23 mouse cellular contexts compared by ENCODE assay signal in genomic region chrX:9413889-9414288, GRCm38 (mm10).
DNase-seq lines count a peak whose midpoint lies in the region; ATAC-seq and TF ChIP-seq lines count a peak whose summit lies in the region.
"Had no signal": no experiment of that assay in that cellular context is flagged by ENCODE, and none has a peak within 500 bp of the region (broad histone marks: within the 10 kb centered on the region; RNA-seq: fewer than 3 reads in every experiment).

No protein-coding gene starts in this region.

- no peak for ATAC-seq in hindbrain, postnatal 0 days
- no peak for ATAC-seq in hindbrain, embryonic 14.5 days (ENCODE audit: low FRiP score)
- no peak for ATAC-seq in liver, postnatal 0 days
- no peak for ATAC-seq in liver, embryonic 11.5 days (replicated peaks; ENCODE audit: low FRiP score)
- no peak for ATAC-seq in stomach, postnatal 0 days (ENCODE audit: low FRiP score, low TSS enrichment)
- ATAC-seq: forebrain, embryonic 13.5 days; hindbrain, embryonic 16.5 days had no signal

- no peak overlapping the region for H3K27ac ChIP-seq in hindbrain, postnatal 0 days
- no peak overlapping the region for H3K27ac ChIP-seq in hindbrain, embryonic 14.5 days
- H3K27ac ChIP-seq in liver, postnatal 0 days (ENCODE audit: low read depth), result no peak overlapping the region
- no peak overlapping the region for H3K27ac ChIP-seq in liver, embryonic 11.5 days (ENCODE audit: low read depth, low read length)
- H3K27ac ChIP-seq in MEL (ENCODE audit: control insufficient read depth, low read depth, low read length), result no peak overlapping the region
- no peak overlapping the region for H3K27ac ChIP-seq in stomach, postnatal 0 days (replicated peaks)
- H3K27ac ChIP-seq: embryonic facial prominence, embryonic 13.5 days; forebrain, embryonic 13.5 days; limb, embryonic 13.5 days; liver, embryonic 15.5 days had no signal

- DNase-seq in hindbrain, postnatal 0 days (ENCODE audit: low spot score), result no peak
- DNase-seq in hindbrain, embryonic 14.5 days (ENCODE audit: low spot score), result no peak
- DNase-seq in liver, postnatal 0 days, result no peak
- no peak for DNase-seq in liver, embryonic 11.5 days (ENCODE audit: low spot score)
- no peak for DNase-seq in MEL (ENCODE audit: low read depth, low spot score)
- DNase-seq in stomach, postnatal 0 days (ENCODE audit: low spot score), result no peak
- DNase-seq in spleen, postnatal 36 days (ENCODE audit: low spot score in 2 of 2), result no peak
- DNase-seq: adrenal gland, adult 2 months; cerebellum, adult 2 months; cerebellum, postnatal 25 days; embryo, embryonic 11 days; gastrocnemius, postnatal 36 days; kidney, adult 2 months; kidney, postnatal 25 days; right cerebral cortex, postnatal 14 days; thymus, postnatal 25 days had no signal

- H3K27me3 ChIP-seq in hindbrain, postnatal 0 days (ENCODE audit: insufficient read depth, low read length), result no peaks in the 10 kb centered on the region
- no peaks in the 10 kb centered on the region for H3K27me3 ChIP-seq in hindbrain, embryonic 14.5 days (ENCODE audit: control insufficient read depth, insufficient read depth, low read length)
- no peaks in the 10 kb centered on the region for H3K27me3 ChIP-seq in liver, postnatal 0 days (ENCODE audit: insufficient read depth, low read length)
- no peaks in the 10 kb centered on the region for H3K27me3 ChIP-seq in liver, embryonic 11.5 days (replicated peaks; ENCODE audit: control insufficient read depth, insufficient read depth, low read length)
- no peaks in the 10 kb centered on the region; a peak in 1 of 4 replicates for H3K27me3 ChIP-seq in MEL (ENCODE audit: control insufficient read depth in 1 of 2, insufficient read depth in 2 of 2, low read length in 2 of 2)
- no peaks in the 10 kb centered on the region for H3K27me3 ChIP-seq in stomach, postnatal 0 days (ENCODE audit: control insufficient read depth, insufficient read depth, low read length)
- H3K27me3 ChIP-seq: embryonic facial prominence, embryonic 13.5 days; forebrain, embryonic 13.5 days; limb, embryonic 13.5 days; liver, embryonic 15.5 days had no signal

- WGBS in hindbrain, postnatal 0 days, result 82% methylated on average over 5 of the region's 5 CpGs
- WGBS in hindbrain, embryonic 14.5 days, result 84% methylated on average over 5 of the region's 5 CpGs
- 70% methylated on average over 5 of the region's 5 CpGs for WGBS in liver, postnatal 0 days (ENCODE audit: insufficient replicate concordance)
- WGBS in liver, embryonic 11.5 days, result 71% methylated on average over 5 of the region's 5 CpGs
- WGBS in stomach, postnatal 0 days, result 81% methylated on average over 5 of the region's 5 CpGs

- peak; percentile 18; the same call in 1 of the 2 replicates for TF ChIP-seq CTCF in hindbrain, postnatal 0 days (IDR thresholded peaks at IDR 0.05; ENCODE audit: low read depth)
- peak; percentile 33; the same call in 1 of the 2 replicates for TF ChIP-seq CTCF in liver, postnatal 0 days (IDR thresholded peaks at IDR 0.05; ENCODE audit: low read depth)
- TF ChIP-seq CTCF in MEL (IDR thresholded peaks at IDR 0.05 in 2 of 3, conservative IDR thresholded peaks at IDR 0.05 in 1 of 3; ENCODE audit: control insufficient read depth in 1 of 3, insufficient read depth in 1 of 3, low read depth in 2 of 3, low read length in 3 of 3, poor library complexity in 1 of 3, severe bottlenecking in 1 of 3), result peak in 1 of 3 experiments; percentile 7; a peak in 1 of 6 replicates
- peak; percentile 45 for TF ChIP-seq CTCF in stomach, postnatal 0 days (IDR thresholded peaks at IDR 0.05; ENCODE audit: low read depth)

- H3K9ac ChIP-seq in hindbrain, postnatal 0 days (replicated peaks; ENCODE audit: low read length), result no peak overlapping the region
- no peak overlapping the region for H3K9ac ChIP-seq in hindbrain, embryonic 14.5 days
- H3K9ac ChIP-seq in liver, postnatal 0 days (replicated peaks), result no peak overlapping the region
- no peak overlapping the region for H3K9ac ChIP-seq in liver, embryonic 11.5 days (ENCODE audit: low read depth, low read length)
- H3K9ac ChIP-seq in MEL (ENCODE audit: control insufficient read depth, low read depth, low read length, poor library complexity, severe bottlenecking), result no peak overlapping the region
- no peak overlapping the region for H3K9ac ChIP-seq in stomach, postnatal 0 days (ENCODE audit: low read length)
- H3K9ac ChIP-seq: embryonic facial prominence, embryonic 13.5 days; forebrain, embryonic 13.5 days; limb, embryonic 13.5 days; liver, embryonic 15.5 days had no signal

- no peaks in the 10 kb centered on the region for H3K79me2 ChIP-seq in MEL (ENCODE audit: control insufficient read depth, insufficient read depth, low read length, poor library complexity)

- no peaks in the 10 kb centered on the region for H3K36me3 ChIP-seq in hindbrain, postnatal 0 days (ENCODE audit: insufficient read depth, low read length)
- no peaks in the 10 kb centered on the region for H3K36me3 ChIP-seq in hindbrain, embryonic 14.5 days (replicated peaks; ENCODE audit: control insufficient read depth, insufficient read depth)
- no peaks in the 10 kb centered on the region for H3K36me3 ChIP-seq in liver, postnatal 0 days (replicated peaks; ENCODE audit: insufficient read depth, low read length)
- no peaks in the 10 kb centered on the region for H3K36me3 ChIP-seq in liver, embryonic 11.5 days (ENCODE audit: control insufficient read depth, insufficient read depth, low read length)
- H3K36me3 ChIP-seq in MEL (ENCODE audit: control insufficient read depth in 1 of 2, insufficient read depth in 2 of 2, low read length in 2 of 2), result no peaks in the 10 kb centered on the region
- no peaks in the 10 kb centered on the region for H3K36me3 ChIP-seq in stomach, postnatal 0 days (ENCODE audit: control insufficient read depth, insufficient read depth, low read length)
- H3K36me3 ChIP-seq: embryonic facial prominence, embryonic 13.5 days; limb, embryonic 13.5 days; liver, embryonic 15.5 days had no signal

- no peaks in the 10 kb centered on the region for H3K4me1 ChIP-seq in hindbrain, postnatal 0 days (ENCODE audit: insufficient read depth, low read length)
- no peaks in the 10 kb centered on the region for H3K4me1 ChIP-seq in hindbrain, embryonic 14.5 days (replicated peaks; ENCODE audit: control insufficient read depth, insufficient read depth, low read length)
- H3K4me1 ChIP-seq in liver, postnatal 0 days (ENCODE audit: insufficient read depth), result no peaks in the 10 kb centered on the region
- no peaks in the 10 kb centered on the region for H3K4me1 ChIP-seq in liver, embryonic 11.5 days (replicated peaks; ENCODE audit: control insufficient read depth, insufficient read depth, low read length)
- H3K4me1 ChIP-seq in MEL (ENCODE audit: control insufficient read depth in 1 of 2, insufficient read depth in 2 of 2, low read length in 2 of 2), result no peaks in the 10 kb centered on the region
- no peaks in the 10 kb centered on the region for H3K4me1 ChIP-seq in stomach, postnatal 0 days (replicated peaks; ENCODE audit: control insufficient read depth, insufficient read depth)
- H3K4me1 ChIP-seq: embryonic facial prominence, embryonic 13.5 days; forebrain, embryonic 13.5 days; limb, embryonic 13.5 days; liver, embryonic 15.5 days had no signal

- TF ChIP-seq EP300 in liver, postnatal 0 days (IDR thresholded peaks at IDR 0.05; ENCODE audit: low read depth), result no peak
- no peak for TF ChIP-seq EP300 in MEL (IDR thresholded peaks at IDR 0.05; ENCODE audit: low read depth in 1 of 2, low read length in 2 of 2)
- TF ChIP-seq EP300 in stomach, postnatal 0 days (optimal IDR thresholded peaks at IDR 0.05), result no peak

- no peak overlapping the region for H3K4me3 ChIP-seq in hindbrain, postnatal 0 days (ENCODE audit: low read length)
- no peak overlapping the region for H3K4me3 ChIP-seq in hindbrain, embryonic 14.5 days (replicated peaks; ENCODE audit: low read length)
- H3K4me3 ChIP-seq in liver, postnatal 0 days (ENCODE audit: low read depth, low read length), result no peak overlapping the region
- H3K4me3 ChIP-seq in liver, embryonic 11.5 days (ENCODE audit: low read depth, low read length), result no peak overlapping the region
- H3K4me3 ChIP-seq in MEL (ENCODE audit: control insufficient read depth in 1 of 2, insufficient read depth in 1 of 2, low read depth in 2 of 2, low read length in 2 of 2), result no peak overlapping the region
- no peak overlapping the region for H3K4me3 ChIP-seq in stomach, postnatal 0 days (ENCODE audit: low read depth, low read length)
- H3K4me3 ChIP-seq: embryonic facial prominence, embryonic 13.5 days; erythroblast, embryonic 14.5 days; forebrain, embryonic 13.5 days; limb, embryonic 13.5 days; liver, embryonic 15.5 days had no signal

- TF ChIP-seq RAD21 in MEL (IDR thresholded peaks at IDR 0.05; ENCODE audit: low read depth, low read length), result no peak; the same call in 1 of the 2 replicates

- H3K4me2 ChIP-seq in hindbrain, postnatal 0 days (ENCODE audit: low read depth, low read length), result no peak overlapping the region
- H3K4me2 ChIP-seq in hindbrain, embryonic 14.5 days (replicated peaks), result no peak overlapping the region
- no peak overlapping the region for H3K4me2 ChIP-seq in liver, postnatal 0 days (ENCODE audit: low read depth, low read length)
- no peak overlapping the region for H3K4me2 ChIP-seq in liver, embryonic 11.5 days
- no peak overlapping the region for H3K4me2 ChIP-seq in stomach, postnatal 0 days (replicated peaks; ENCODE audit: low read depth)
- H3K4me2 ChIP-seq: embryonic facial prominence, embryonic 13.5 days; forebrain, embryonic 13.5 days; limb, embryonic 13.5 days; liver, embryonic 15.5 days; midbrain, embryonic 11.5 days had no signal

- no peak for TF ChIP-seq POLR2A in MEL (IDR thresholded peaks at IDR 0.05; ENCODE audit: control insufficient read depth in 1 of 2, insufficient read depth in 1 of 2, low read depth in 1 of 2, low read length in 2 of 2, poor library complexity in 1 of 2)

- H3K9me3 ChIP-seq in hindbrain, postnatal 0 days (ENCODE audit: low read length), result no peaks in the 10 kb centered on the region
- no peaks in the 10 kb centered on the region for H3K9me3 ChIP-seq in hindbrain, embryonic 14.5 days (ENCODE audit: control insufficient read depth, low read length)
- H3K9me3 ChIP-seq in liver, postnatal 0 days (ENCODE audit: low read length), result no peaks in the 10 kb centered on the region
- H3K9me3 ChIP-seq in liver, embryonic 11.5 days (ENCODE audit: control insufficient read depth, low read length), result no peaks in the 10 kb centered on the region
- no peaks in the 10 kb centered on the region for H3K9me3 ChIP-seq in MEL (replicated peaks; ENCODE audit: insufficient read depth, low read length)
- H3K9me3 ChIP-seq in stomach, postnatal 0 days (ENCODE audit: control insufficient read depth, low read length), result no peaks in the 10 kb centered on the region
- H3K9me3 ChIP-seq: embryonic facial prominence, embryonic 13.5 days; forebrain, embryonic 13.5 days; limb, embryonic 13.5 days; liver, embryonic 15.5 days had no signal

TF ChIP-seq in MEL, 35 proteins besides CTCF, POLR2A, EP300 and RAD21:
- TF ChIP-seq SMC3 (IDR thresholded peaks at IDR 0.05; ENCODE audit: low read depth, low read length), result peak; percentile 23; the same call in 1 of the 2 replicates
- no peak for TF ChIP-seq CHD1 (IDR thresholded peaks at IDR 0.05; ENCODE audit: low read depth, low read length)
- TF ChIP-seq RCOR1 (IDR thresholded peaks at IDR 0.05; ENCODE audit: low read depth, low read length), result no peak
